Mouse (Mus musculus): ENCODE measurements around the gene Stard7. TPM values are rescaled to one million over a fixed set of nuclear protein-coding genes. Genes with fewer than 3 reads are reported as not detected.
"Not testable (repeated sequence)": the region's sequence is repeated elsewhere in the genome, so short reads cannot be mapped to it uniquely, and the experiment has no call there.

Gene Stard7
- total and polyA plus RNA-seq, 3 experiments = 46.5 to 250 (median 81.6) TPM

DNA sequence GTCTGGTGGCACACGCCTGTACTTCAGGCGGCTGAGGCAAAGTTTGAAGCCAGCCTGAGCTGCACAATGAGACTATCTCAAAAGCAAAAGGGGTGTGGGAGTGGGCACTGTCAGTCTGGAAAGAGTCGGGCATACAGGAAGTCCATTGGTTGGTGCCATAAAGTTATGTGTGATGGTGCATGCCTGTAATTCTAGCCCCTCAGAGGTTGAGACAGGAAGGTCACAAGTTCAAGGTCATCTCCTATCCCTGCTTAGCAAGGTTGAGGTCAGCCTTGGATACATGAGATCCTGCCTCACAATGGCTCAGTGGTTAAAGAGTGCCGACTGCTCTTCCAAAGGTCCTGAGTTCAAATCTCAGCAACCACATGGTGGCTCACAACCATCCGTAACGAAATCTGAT is 14.7 kb upstream of the Stard7 start:
- TF ChIP-seq POLR2AphosphoS5 (IDR thresholded peaks at IDR 0.05; ENCODE audit: insufficient replicate concordance, low read depth, low read length) = no peak
- no peak for TF ChIP-seq CTCF (IDR thresholded peaks at IDR 0.05; ENCODE audit: low read depth, low read length)
- no peak for TF ChIP-seq GATA2 (IDR thresholded peaks at IDR 0.05; ENCODE audit: borderline replicate concordance, low read depth, low read length)
- no peak for TF ChIP-seq TAL1 (conservative IDR thresholded peaks at IDR 0.05; ENCODE audit: low read depth, low read length)
- TF ChIP-seq GATA1 (IDR thresholded peaks at IDR 0.05; ENCODE audit: borderline replicate concordance, low read length) = no peak
- Histone ChIP-seq H3K4me3 (ENCODE audit: low read depth, low read length) (no peak overlapping the region), H3K4me1 (ENCODE audit: insufficient read depth, low read depth, low read length) (peaks cover 6% of the 10 kb centered on the region), H3K27me3 (ENCODE audit: insufficient read depth, low read length) (no peaks in the 10 kb centered on the region), H3K36me3 (replicated peaks) (peaks cover 93% of the 10 kb centered on the region), H3K9me3 (replicated peaks) (no peaks in the 10 kb centered on the region)
- ATAC-seq (ENCODE audit: extremely low read depth, insufficient number of reproducible peaks, low FRiP score, poor library complexity, severe bottlenecking) (no peak), DNase-seq (ENCODE audit: low spot score) (no peak)

DNA sequence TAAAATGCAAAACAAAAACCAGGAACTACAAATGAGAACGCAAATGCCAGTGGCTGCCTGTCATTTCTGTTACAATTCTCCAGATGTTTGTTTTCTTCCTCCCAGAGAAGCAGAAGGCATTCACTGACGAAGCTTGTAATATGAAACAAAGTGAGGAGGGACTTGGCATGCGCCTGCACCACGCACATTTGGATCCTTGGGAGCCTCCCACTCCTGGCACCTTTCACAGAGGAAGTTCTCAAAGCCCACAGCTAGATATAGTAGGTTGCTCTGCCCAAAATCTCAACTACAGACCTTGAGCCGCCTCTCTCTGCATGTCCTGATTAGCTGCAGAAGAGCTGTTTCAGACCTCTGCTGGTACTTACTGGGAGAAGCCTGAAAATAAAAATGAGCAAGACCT is 10.7 kb upstream of the Stard7 start:
- no peak for ATAC-seq (ENCODE audit: extremely low read depth, insufficient number of reproducible peaks, low FRiP score, poor library complexity, severe bottlenecking)
- DNase-seq (ENCODE audit: low spot score) = no peak
- no peaks in the 10 kb centered on the region for H3K9me3 ChIP-seq (replicated peaks)
- H3K36me3 ChIP-seq (replicated peaks) = peaks cover 60% of the 10 kb centered on the region
- TF ChIP-seq TAL1 (conservative IDR thresholded peaks at IDR 0.05; ENCODE audit: low read depth, low read length) = no peak
- TF ChIP-seq GATA2 (IDR thresholded peaks at IDR 0.05; ENCODE audit: borderline replicate concordance, low read depth, low read length) = no peak
- no peak for TF ChIP-seq GATA1 (IDR thresholded peaks at IDR 0.05; ENCODE audit: borderline replicate concordance, low read length)
- TF ChIP-seq POLR2AphosphoS5 (IDR thresholded peaks at IDR 0.05; ENCODE audit: insufficient replicate concordance, low read depth, low read length) = no peak
- TF ChIP-seq CTCF (IDR thresholded peaks at IDR 0.05; ENCODE audit: low read depth, low read length) = no peak
- H3K4me1 ChIP-seq (ENCODE audit: insufficient read depth, low read depth, low read length) = no peaks in the 10 kb centered on the region; the same call in 1 of the 2 replicates
- H3K4me3 ChIP-seq (ENCODE audit: low read depth, low read length) = no peak overlapping the region
- no peaks in the 10 kb centered on the region for H3K27me3 ChIP-seq (ENCODE audit: insufficient read depth, low read length)

DNA sequence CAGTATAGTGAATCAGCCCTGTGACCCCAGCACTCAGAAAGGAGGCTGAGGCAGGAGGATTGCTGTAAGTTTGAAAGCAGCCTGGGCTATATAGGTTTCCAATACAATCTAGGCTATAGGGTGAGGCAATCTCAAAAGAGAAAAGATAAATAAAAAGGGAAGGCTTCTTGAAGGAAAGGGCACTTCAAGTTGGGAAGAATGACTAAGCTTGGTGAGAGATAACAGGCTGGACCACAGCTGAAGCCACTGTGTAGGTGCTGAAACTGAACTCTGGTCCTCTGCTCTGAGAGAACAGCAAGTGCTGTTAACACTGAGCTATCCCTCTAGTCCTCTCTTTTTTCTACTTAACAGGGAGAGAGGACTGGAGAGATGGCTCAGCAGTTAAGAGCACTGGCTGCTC is 7.5 kb upstream of the Stard7 start:
- peaks cover 4% of the 10 kb centered on the region; the same call in 1 of the 2 replicates for H3K4me1 ChIP-seq (ENCODE audit: insufficient read depth, low read depth, low read length)
- ATAC-seq (ENCODE audit: extremely low read depth, insufficient number of reproducible peaks, low FRiP score, poor library complexity, severe bottlenecking) (no peak), DNase-seq (ENCODE audit: low spot score) (no peak)
- no peaks in the 10 kb centered on the region for H3K27me3 ChIP-seq (ENCODE audit: insufficient read depth, low read length)
- peaks cover 37% of the 10 kb centered on the region for H3K36me3 ChIP-seq (replicated peaks)
- no peak overlapping the region for H3K4me3 ChIP-seq (ENCODE audit: low read depth, low read length)
- H3K9me3 ChIP-seq (replicated peaks) = no peaks in the 10 kb centered on the region
- TF ChIP-seq TAL1 (conservative IDR thresholded peaks at IDR 0.05; ENCODE audit: low read depth, low read length) (no peak), CTCF (IDR thresholded peaks at IDR 0.05; ENCODE audit: low read depth, low read length) (no peak), GATA2 (IDR thresholded peaks at IDR 0.05; ENCODE audit: borderline replicate concordance, low read depth, low read length) (no peak), POLR2AphosphoS5 (IDR thresholded peaks at IDR 0.05; ENCODE audit: insufficient replicate concordance, low read depth, low read length) (no peak), GATA1 (IDR thresholded peaks at IDR 0.05; ENCODE audit: borderline replicate concordance, low read length) (no peak)

DNA sequence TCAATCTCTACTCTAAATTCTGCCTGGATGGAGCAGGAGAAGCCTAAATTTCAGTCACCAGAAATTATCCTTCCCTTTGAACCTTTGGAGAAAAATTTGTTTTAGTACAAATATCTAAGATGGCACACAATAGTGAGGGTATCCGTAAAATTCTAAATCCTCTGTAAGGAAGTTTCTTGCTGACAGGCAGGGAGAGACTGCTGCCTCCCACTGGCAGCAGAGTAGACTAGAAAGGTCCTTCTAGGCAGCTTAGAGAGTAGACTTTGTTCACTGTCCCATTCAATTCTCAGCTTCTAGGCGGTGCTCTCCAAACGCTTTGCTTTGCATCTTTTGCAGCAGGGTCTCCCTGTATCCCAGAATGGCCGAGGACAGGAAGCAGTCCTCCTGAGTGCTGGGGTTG is 2.2 kb upstream of the Stard7 start:
- H3K36me3 ChIP-seq (replicated peaks) = peaks cover 21% of the 10 kb centered on the region
- H3K4me1 ChIP-seq (ENCODE audit: insufficient read depth, low read depth, low read length) = peaks cover 26% of the 10 kb centered on the region
- no peaks in the 10 kb centered on the region for H3K9me3 ChIP-seq (replicated peaks)
- DNase-seq (ENCODE audit: low spot score) (no peak), ATAC-seq (ENCODE audit: extremely low read depth, insufficient number of reproducible peaks, low FRiP score, poor library complexity, severe bottlenecking) (no peak)
- H3K27me3 ChIP-seq (ENCODE audit: insufficient read depth, low read length) = no peaks in the 10 kb centered on the region
- no peak overlapping the region for H3K4me3 ChIP-seq (ENCODE audit: low read depth, low read length)
- TF ChIP-seq CTCF (IDR thresholded peaks at IDR 0.05; ENCODE audit: low read depth, low read length) (no peak), GATA2 (IDR thresholded peaks at IDR 0.05; ENCODE audit: borderline replicate concordance, low read depth, low read length) (no peak), POLR2AphosphoS5 (IDR thresholded peaks at IDR 0.05; ENCODE audit: insufficient replicate concordance, low read depth, low read length) (no peak), GATA1 (IDR thresholded peaks at IDR 0.05; ENCODE audit: borderline replicate concordance, low read length) (no peak), TAL1 (conservative IDR thresholded peaks at IDR 0.05; ENCODE audit: low read depth, low read length) (no peak)

DNA sequence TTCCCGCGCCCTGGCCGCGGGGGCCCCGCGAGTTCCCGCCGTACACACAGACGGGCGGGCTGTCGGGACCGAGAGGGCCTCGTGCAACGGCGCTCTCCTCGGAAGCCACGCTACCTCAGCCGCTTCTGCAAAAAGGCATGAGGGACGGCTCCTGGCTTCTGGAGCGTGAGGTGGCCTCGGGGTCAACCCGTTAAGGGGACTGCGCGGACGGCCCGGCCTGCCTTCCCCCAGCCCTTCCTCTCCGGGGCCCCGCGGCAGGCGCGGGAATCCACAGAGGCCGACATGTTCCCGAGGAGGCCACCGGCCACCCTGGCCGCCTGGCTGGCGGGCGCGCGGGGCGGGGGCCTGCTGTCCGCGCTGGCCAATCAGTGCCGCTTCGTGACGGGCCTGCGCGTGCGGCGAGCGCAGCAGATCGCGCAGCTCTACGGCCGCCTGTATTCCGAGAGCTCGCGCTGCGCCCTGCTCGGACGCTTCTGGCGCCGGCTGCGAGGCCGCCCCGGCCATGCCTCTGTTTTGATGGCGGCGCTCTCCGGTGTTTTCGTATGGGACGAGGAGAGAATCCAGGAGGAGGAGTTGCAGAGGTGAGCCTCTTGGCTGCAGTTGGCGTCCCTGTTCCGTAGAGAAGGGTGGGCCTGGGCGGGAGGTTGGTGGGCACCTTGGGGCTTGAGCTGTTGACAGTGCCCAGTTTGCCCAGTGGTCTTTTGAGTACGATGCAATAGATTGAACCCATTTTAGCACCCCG is 453 bp downstream of the Stard7 start:
- peak; percentile 41; the same call in 1 of the 2 replicates for ATAC-seq (ENCODE audit: extremely low read depth, insufficient number of reproducible peaks, low FRiP score, poor library complexity, severe bottlenecking)
- no peaks in the 10 kb centered on the region for H3K27me3 ChIP-seq (ENCODE audit: insufficient read depth, low read length)

DNA sequence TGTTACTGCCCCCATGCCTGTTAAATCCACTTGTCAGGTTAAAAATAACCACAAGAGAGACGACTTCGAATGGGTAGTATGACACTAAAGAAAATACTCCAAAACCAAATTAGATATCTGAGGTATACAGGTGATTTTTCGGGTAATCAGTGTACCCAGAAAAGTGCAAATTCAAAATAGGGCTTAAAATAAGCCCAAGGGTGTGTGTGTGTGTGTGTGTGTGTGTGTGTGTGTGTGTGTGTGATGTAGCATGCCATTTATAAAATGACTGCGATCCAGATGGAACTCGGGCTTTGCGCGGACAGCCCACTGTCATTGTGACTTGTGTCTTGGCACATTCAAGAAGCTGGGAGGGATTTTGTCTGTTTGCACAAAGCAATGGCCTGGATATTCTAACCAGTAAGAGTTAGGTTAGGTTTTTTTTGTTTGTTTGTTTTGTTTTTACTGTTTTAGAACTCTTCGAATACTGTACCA is 1.1 kb downstream of the Stard7 start:
- H3K9me3 ChIP-seq (replicated peaks) = no peaks in the 10 kb centered on the region
- DNase-seq (ENCODE audit: low spot score) (no peak), ATAC-seq (ENCODE audit: extremely low read depth, insufficient number of reproducible peaks, low FRiP score, poor library complexity, severe bottlenecking) (no peak)
- H3K4me1 ChIP-seq (ENCODE audit: insufficient read depth, low read depth, low read length) = peaks cover 35% of the 10 kb centered on the region
- no peaks in the 10 kb centered on the region for H3K27me3 ChIP-seq (ENCODE audit: insufficient read depth, low read length)
- peaks cover 35% of the 10 kb centered on the region for H3K36me3 ChIP-seq (replicated peaks)
- no peak for TF ChIP-seq GATA2 (IDR thresholded peaks at IDR 0.05; ENCODE audit: borderline replicate concordance, low read depth, low read length)
- no peak for TF ChIP-seq TAL1 (conservative IDR thresholded peaks at IDR 0.05; ENCODE audit: low read depth, low read length)
- no peak for TF ChIP-seq GATA1 (IDR thresholded peaks at IDR 0.05; ENCODE audit: borderline replicate concordance, low read length)
- no peak for TF ChIP-seq POLR2AphosphoS5 (IDR thresholded peaks at IDR 0.05; ENCODE audit: insufficient replicate concordance, low read depth, low read length)
- no peak for TF ChIP-seq CTCF (IDR thresholded peaks at IDR 0.05; ENCODE audit: low read depth, low read length)
- peak overlapping the region; percentile 83 for H3K4me3 ChIP-seq (ENCODE audit: low read depth, low read length)

More for the DNA sequence above, 453 bp downstream of the Stard7 start:
- peaks cover 33% of the 10 kb centered on the region for H3K36me3 ChIP-seq (replicated peaks)
- H3K4me1 ChIP-seq (ENCODE audit: insufficient read depth, low read depth, low read length) = peaks cover 38% of the 10 kb centered on the region
- H3K4me3 ChIP-seq (ENCODE audit: low read depth, low read length) = peak overlapping the region; percentile 83
- H3K9me3 ChIP-seq (replicated peaks) = no peaks in the 10 kb centered on the region
- peak; percentile 82 for DNase-seq (ENCODE audit: low spot score)
- TF ChIP-seq GATA2 (IDR thresholded peaks at IDR 0.05; ENCODE audit: borderline replicate concordance, low read depth, low read length) = no peak
- TF ChIP-seq CTCF (IDR thresholded peaks at IDR 0.05; ENCODE audit: low read depth, low read length) = no peak
- TF ChIP-seq POLR2AphosphoS5 (IDR thresholded peaks at IDR 0.05; ENCODE audit: insufficient replicate concordance, low read depth, low read length) = no peak
- TF ChIP-seq TAL1 (conservative IDR thresholded peaks at IDR 0.05; ENCODE audit: low read depth, low read length) = no peak
- no peak for TF ChIP-seq GATA1 (IDR thresholded peaks at IDR 0.05; ENCODE audit: borderline replicate concordance, low read length)

DNA sequence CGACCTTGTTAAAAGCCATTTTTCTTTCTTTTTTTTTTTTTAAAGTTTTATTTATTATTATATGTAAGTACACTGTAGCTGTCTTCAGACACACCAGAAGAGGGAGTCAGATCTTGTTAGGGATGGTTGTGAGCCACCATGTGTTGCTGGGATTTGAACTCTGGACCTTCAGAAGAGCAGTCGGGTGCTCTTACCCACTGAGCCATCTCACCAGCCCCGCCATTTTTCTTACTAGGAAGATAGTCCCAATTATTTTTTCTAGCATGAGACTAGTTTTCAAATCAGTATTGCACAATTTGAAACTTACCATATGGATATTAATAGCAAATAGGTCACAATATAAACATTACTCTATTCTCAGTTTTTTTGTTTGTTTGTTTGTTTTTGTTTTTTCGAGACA is 2.0 kb downstream of the Stard7 start:
- ATAC-seq (ENCODE audit: extremely low read depth, insufficient number of reproducible peaks, low FRiP score, poor library complexity, severe bottlenecking); DNase-seq (ENCODE audit: low spot score); H3K9me3 ChIP-seq (replicated peaks); H3K4me3 ChIP-seq (ENCODE audit: low read depth, low read length); H3K27me3 ChIP-seq (ENCODE audit: insufficient read depth, low read length): not testable (repeated sequence)
- peaks cover 35% of the 10 kb centered on the region for H3K4me1 ChIP-seq (ENCODE audit: insufficient read depth, low read depth, low read length)
- peaks cover 35% of the 10 kb centered on the region for H3K36me3 ChIP-seq (replicated peaks)
